ENCODE assay signal across 12 mouse cellular contexts in the genomic region with DNA sequence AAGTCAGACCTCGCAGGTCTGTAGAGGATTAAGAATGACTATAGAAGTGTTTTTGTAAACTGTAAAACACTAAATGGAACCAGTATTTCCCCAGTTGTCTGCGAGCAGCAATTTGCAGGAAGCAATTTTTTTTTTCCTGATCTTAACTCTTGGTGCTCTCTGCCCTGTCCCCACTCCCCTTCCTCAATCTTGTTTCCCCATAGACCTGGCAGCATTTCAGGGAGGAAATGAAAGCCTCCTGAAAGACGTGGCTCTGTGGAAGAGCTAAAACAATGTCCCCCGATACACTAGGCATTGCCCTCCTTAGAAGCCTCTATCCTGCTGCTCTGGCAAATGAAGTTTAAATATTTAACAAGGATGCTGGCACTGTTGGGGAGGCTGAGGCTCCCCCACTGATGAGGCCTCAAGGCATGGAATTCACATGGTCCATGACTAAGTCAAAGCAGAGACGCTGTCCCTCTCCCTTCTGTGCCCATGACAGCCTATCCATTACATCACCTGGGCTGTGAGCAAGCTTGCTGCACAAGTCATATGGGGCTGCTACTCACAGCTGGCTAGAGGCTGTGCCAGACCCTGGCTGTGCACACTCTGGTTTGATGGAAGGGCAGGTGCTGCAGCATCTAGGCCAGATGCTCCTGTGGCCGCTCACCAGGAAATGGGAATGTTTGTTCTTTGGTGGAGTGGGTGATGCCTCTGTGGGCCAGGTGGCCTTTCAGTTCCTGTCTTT. TPM values are rescaled to one million over a fixed set of nuclear protein-coding genes. Genes with fewer than 3 reads are reported as not detected.
DNase-seq lines count a peak whose midpoint lies in the region; ATAC-seq and TF ChIP-seq lines count a peak whose summit lies in the region.
"Had no signal": no experiment of that assay in that cellular context is flagged by ENCODE, and none has a peak within 500 bp of the region (broad histone marks: within the 10 kb centered on the region; RNA-seq: fewer than 3 reads in every experiment).

No protein-coding gene starts in this region.

- no peak overlapping the region for H3K4me3 ChIP-seq in limb, embryonic 11.5 days (ENCODE audit: low read depth, low read length)
- H3K4me3 ChIP-seq in limb, embryonic 10.5 days, result no peak overlapping the region
- no peak overlapping the region for H3K4me3 ChIP-seq in thymus, adult 2 months (ENCODE audit: control insufficient read depth, insufficient read depth, low read length)
- H3K4me3 ChIP-seq: left cerebral cortex, adult 2 months; midbrain, embryonic 13.5 days had no signal

- H3K4me1 ChIP-seq in limb, embryonic 11.5 days (ENCODE audit: control insufficient read depth, insufficient read depth, low read length), result peaks cover 3% of the 10 kb centered on the region; the same call in 1 of the 2 replicates
- H3K4me1 ChIP-seq in limb, embryonic 10.5 days, result peaks cover 7% of the 10 kb centered on the region
- H3K4me1 ChIP-seq in thymus, adult 2 months (replicated peaks; ENCODE audit: control insufficient read depth, insufficient read depth, low read length), result no peaks in the 10 kb centered on the region

- no peaks in the 10 kb centered on the region for H3K36me3 ChIP-seq in limb, embryonic 11.5 days (ENCODE audit: control insufficient read depth, insufficient read depth, low read length)
- H3K36me3 ChIP-seq in limb, embryonic 10.5 days, result no peaks in the 10 kb centered on the region
- no peaks in the 10 kb centered on the region for H3K36me3 ChIP-seq in thymus, adult 2 months (ENCODE audit: control insufficient read depth, insufficient read depth, low read length)
- H3K36me3 ChIP-seq: midbrain, embryonic 13.5 days had no signal

- no peak overlapping the region for H3K27ac ChIP-seq in limb, embryonic 11.5 days (replicated peaks; ENCODE audit: low read depth, low read length)
- H3K27ac ChIP-seq in limb, embryonic 10.5 days, result no peak overlapping the region
- no peak overlapping the region for H3K27ac ChIP-seq in thymus, adult 2 months (ENCODE audit: control insufficient read depth, insufficient read depth, low read length)
- H3K27ac ChIP-seq: kidney, postnatal 0 days; left cerebral cortex, adult 2 months; midbrain, embryonic 13.5 days had no signal

- ATAC-seq in limb, embryonic 11.5 days (ENCODE audit: insufficient number of reproducible peaks, low FRiP score, low TSS enrichment, low read depth), result no peak
- peak; percentile 85 for ATAC-seq in granulocyte monocyte progenitor cell, adult 5-6 weeks (replicated peaks; ENCODE audit: poor library complexity, severe bottlenecking)
- ATAC-seq in activated CD4-positive, CD25-positive, alpha-beta regulatory T cell, adult 4 months, result no peak
- ATAC-seq: midbrain, embryonic 13.5 days had no signal

- no peak overlapping the region for H3K4me2 ChIP-seq in limb, embryonic 11.5 days (ENCODE audit: low read depth, severe bottlenecking)
- H3K4me2 ChIP-seq: midbrain, embryonic 13.5 days had no signal

- no peak for TF ChIP-seq CTCF in thymus, adult 2 months (IDR thresholded peaks at IDR 0.05; ENCODE audit: borderline replicate concordance, control insufficient read depth, extremely low read depth, insufficient read depth, low read length, poor library complexity)

- H3K9ac ChIP-seq in limb, embryonic 11.5 days (ENCODE audit: low read length), result no peak overlapping the region
- H3K9ac ChIP-seq: midbrain, embryonic 13.5 days had no signal

- no peaks in the 10 kb centered on the region for H3K27me3 ChIP-seq in limb, embryonic 11.5 days (ENCODE audit: control insufficient read depth, insufficient read depth, low read length)
- H3K27me3 ChIP-seq in limb, embryonic 10.5 days (ENCODE audit: low read depth, poor library complexity, severe bottlenecking), result no peaks in the 10 kb centered on the region
- no peaks in the 10 kb centered on the region for H3K27me3 ChIP-seq in thymus, adult 2 months (ENCODE audit: control insufficient read depth, insufficient read depth, low read length)
- H3K27me3 ChIP-seq: midbrain, embryonic 13.5 days had no signal

- no peak for TF ChIP-seq POLR2A in thymus, adult 2 months (IDR thresholded peaks at IDR 0.05; ENCODE audit: control insufficient read depth, extremely low read depth, insufficient read depth, low read length, poor library complexity)

- WGBS in limb, embryonic 11.5 days, result 55% methylated on average over 6 of the region's 6 CpGs
- 70% methylated on average over 6 of the region's 6 CpGs for WGBS in limb, embryonic 10.5 days
- WGBS in thymus, adult 2 months, result 17% methylated on average over 6 of the region's 6 CpGs

- peak; percentile 32 for DNase-seq in limb, embryonic 11.5 days (ENCODE audit: low spot score)
- no peak for DNase-seq in limb, embryonic 10.5 days (ENCODE audit: low spot score)
- DNase-seq in embryo, embryonic 10.5 days (ENCODE audit: low spot score), result peak; percentile 4
- peak; percentile 45 for DNase-seq in thymus, adult 2 months
- no peak for DNase-seq in lung, adult 18-20 months
- DNase-seq: heart, adult 18-20 months; lung, adult 2 months had no signal

- no peaks in the 10 kb centered on the region for H3K9me3 ChIP-seq in limb, embryonic 11.5 days (ENCODE audit: control insufficient read depth, low read length)
- H3K9me3 ChIP-seq in limb, embryonic 10.5 days (replicated peaks), result no peaks in the 10 kb centered on the region

RNA-seq across cellular contexts. Expression of gene Mocs1, which starts 43.8 kb away (rescaled TPM):
- polyA plus RNA-seq in limb, embryonic 11.5 days (2014; fragmentation: Nextera tagmentation; extraction: Ambion mirVana), result 7.1 and 8.2 TPM in 2 replicates
- 9.1 and 9.2 TPM in 2 replicates for polyA plus RNA-seq in limb, embryonic 10.5 days (2016; fragmentation: Nextera tagmentation; extraction: Ambion mirVana)
- total RNA-seq in granulocyte monocyte progenitor cell, adult 5-6 weeks (2014; fragmentation: Nextera tagmentation), result 41.5 and 45.1 TPM in 2 replicates
- total RNA-seq in granulocyte monocyte progenitor cell, adult 5-6 weeks (2017), result 14.2 and 15.7 TPM in 2 replicates
- 32.9 and 38.4 TPM in 2 replicates for polyA plus RNA-seq in thymus, adult 2 months (2012; rRNA removed)
- 10 to 100 TPM in 1 of 2 experiments, 1 to 10 TPM in 1; 7.6 to 10.0 TPM for polyA plus RNA-seq in activated CD4-positive, CD25-positive, alpha-beta regulatory T cell, adult 4 months (2017; shearing (Covaris generic))

Comparison
In these comparisons a context has a peak if more than half of its experiments do, and no peak if none do; other contexts are left out.
1. DNase-seq: peak in limb, embryonic 11.5 days (single experiment), embryo, embryonic 10.5 days (single experiment) and thymus, adult 2 months (single experiment); none in limb, embryonic 10.5 days (single experiment) and lung, adult 18-20 months (0 of 2).